23 mouse cellular contexts compared by ENCODE assay signal in genomic region chr16:75369700-75370099, GRCm38 (mm10).
"Had no signal": no experiment of that assay in that cellular context is flagged by ENCODE, and none has a peak within 500 bp of the region (broad histone marks: within the 10 kb centered on the region; RNA-seq: fewer than 3 reads in every experiment).

No protein-coding gene starts in this region.

- H3K9ac ChIP-seq: limb, embryonic 12.5 days; limb, embryonic 15.5 days; liver, embryonic 14.5 days; liver, postnatal 0 days; lung, embryonic 14.5 days; midbrain, embryonic 12.5 days; neural tube, embryonic 12.5 days; neural tube, embryonic 15.5 days had no signal

- H3K4me1 ChIP-seq: limb, embryonic 12.5 days; limb, embryonic 15.5 days; megakaryocyte, embryonic 14.5 days; neural tube, embryonic 12.5 days had no signal

- H3K27ac ChIP-seq: kidney, postnatal 0 days; layer of hippocampus, adult 2 months; limb, embryonic 12.5 days; limb, embryonic 15.5 days; liver, embryonic 14.5 days; midbrain, embryonic 12.5 days; neural tube, embryonic 12.5 days; neural tube, embryonic 15.5 days; stomach, postnatal 0 days had no signal

- H3K4me3 ChIP-seq: layer of hippocampus, adult 2 months; limb, embryonic 12.5 days; limb, embryonic 15.5 days; megakaryocyte, embryonic 14.5 days; midbrain, embryonic 12.5 days; neural tube, embryonic 12.5 days; neural tube, embryonic 15.5 days had no signal

- H3K9me3 ChIP-seq: limb, embryonic 12.5 days; limb, embryonic 15.5 days; megakaryocyte, embryonic 14.5 days; midbrain, embryonic 12.5 days; neural tube, embryonic 12.5 days; neural tube, embryonic 15.5 days had no signal

- H3K36me3 ChIP-seq: limb, embryonic 12.5 days; limb, embryonic 15.5 days; midbrain, embryonic 12.5 days; neural tube, embryonic 12.5 days; neural tube, embryonic 15.5 days had no signal

- H3K4me2 ChIP-seq: limb, embryonic 12.5 days; limb, embryonic 15.5 days; liver, embryonic 11.5 days; lung, embryonic 14.5 days; midbrain, embryonic 12.5 days; neural tube, embryonic 12.5 days; neural tube, embryonic 15.5 days had no signal

- ATAC-seq: liver, postnatal 0 days; lung, postnatal 0 days had no signal

- DNase-seq: kidney, adult 2 months; kidney, postnatal 25 days; layer of hippocampus, adult 9-11 months; liver, postnatal 0 days; lung, embryonic 14.5 days; lung, postnatal 36 days; right cerebral cortex, adult 18-20 months; right cerebral cortex, postnatal 14 days; right cerebral cortex, postnatal 4 days; thymus, adult 2 months; thymus, postnatal 25 days had no signal

- H3K27me3 ChIP-seq: limb, embryonic 12.5 days; limb, embryonic 15.5 days; megakaryocyte, embryonic 14.5 days; midbrain, embryonic 12.5 days; neural tube, embryonic 12.5 days; neural tube, embryonic 15.5 days had no signal
